Mouse (Mus musculus) bone marrow macrophage, adult 2 months (primary cell): ENCODE results near the gene Ctsf.

ENCODE experiments used
- CTCF ChIP-seq: IDR thresholded peaks from 2 replicates; pipeline ENCODE4 v1.5.1; 2012; ENCODE audit warnings: low read depth, mild to moderate bottlenecking, low read length, moderate library complexity
- POLR2A ChIP-seq: IDR thresholded peaks from 2 replicates; pipeline ENCODE4 v1.6.1; 2012; ENCODE audit warnings: mild to moderate bottlenecking, low read depth, low read length, borderline replicate concordance

DNA sequence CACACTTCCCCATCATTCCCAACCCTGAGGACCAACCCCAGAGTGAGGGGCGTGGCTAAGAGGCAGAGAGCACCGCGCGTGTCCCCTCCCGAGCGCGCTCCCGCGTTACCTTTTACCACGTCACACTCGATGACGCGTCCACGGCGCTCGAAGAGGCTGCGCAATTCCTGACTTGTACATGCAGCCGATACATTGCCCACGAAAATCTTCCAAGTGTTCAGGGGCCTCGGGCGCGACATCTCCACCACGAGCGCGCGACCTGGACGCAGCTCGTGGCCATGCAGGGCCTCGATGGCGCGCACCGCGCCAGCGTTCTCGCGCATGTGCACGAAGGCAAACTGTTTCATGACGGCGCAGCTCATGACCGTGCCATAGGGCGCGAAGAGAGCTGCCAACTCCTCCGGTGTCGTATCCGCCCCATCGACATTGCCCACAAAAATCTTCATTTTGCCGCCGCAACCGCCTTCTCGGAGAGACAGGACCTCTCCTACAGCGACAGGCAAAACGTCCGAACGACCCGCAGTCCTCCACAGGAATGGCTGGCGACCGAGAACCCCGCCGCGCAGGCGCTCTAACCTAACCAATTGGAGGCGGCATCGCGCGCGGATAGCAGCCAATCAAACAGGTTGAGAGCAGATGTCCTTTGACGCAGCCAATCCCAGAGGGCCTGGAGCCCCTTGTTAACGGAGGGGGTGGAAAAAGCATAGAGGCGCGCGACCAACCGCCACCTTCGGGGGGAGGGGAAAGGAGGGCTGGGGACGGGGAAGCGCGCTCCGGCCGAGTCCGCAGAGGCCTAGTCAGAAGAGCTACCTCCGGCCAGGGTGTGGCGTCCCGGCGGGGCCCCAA is 43.6 kb upstream of the Ctsf start, which contains the start of the genes Gm21992 and Rbm14:
- TF ChIP-seq POLR2A, result peak; percentile 81
- no peak for TF ChIP-seq CTCF
